In the genomic region with DNA sequence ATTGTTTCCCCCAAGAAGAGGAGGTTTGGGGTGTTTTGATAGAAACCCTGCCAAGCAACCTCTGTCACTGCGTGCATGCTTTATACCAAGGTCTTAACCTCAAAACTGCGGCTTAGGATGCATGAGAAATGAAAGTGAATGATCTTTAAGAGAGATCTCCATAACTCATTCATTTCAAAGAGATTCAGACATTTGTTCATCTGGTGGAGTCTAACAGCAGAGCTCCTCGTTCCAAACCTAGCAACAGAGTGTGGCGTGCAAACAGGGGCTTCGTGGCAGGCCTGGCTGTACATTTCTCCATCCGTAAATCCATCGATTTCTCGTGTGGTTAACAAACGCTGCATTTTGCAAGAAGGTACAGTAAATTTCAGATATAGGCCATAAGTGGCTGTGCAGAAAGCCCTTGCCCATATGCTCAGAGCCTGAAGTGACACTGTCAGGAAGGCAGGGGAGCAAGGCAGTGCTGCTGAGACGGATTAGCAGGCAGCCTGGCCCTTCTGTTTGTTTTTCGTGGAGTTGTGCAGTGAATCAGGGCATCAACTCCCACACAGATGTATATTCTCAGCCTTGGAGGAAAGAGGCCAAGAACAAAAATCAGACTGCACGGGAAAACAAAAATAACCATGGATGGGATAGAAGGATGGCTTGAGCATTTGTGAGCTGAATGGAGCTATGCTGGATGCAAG, we compare ENCODE assay signal across 8 mouse cellular contexts.
DNase-seq lines count a peak whose midpoint lies in the region; ATAC-seq lines count a peak whose summit lies in the region.

No protein-coding gene starts in this region.

- ATAC-seq in CD4-positive, CD25-positive, alpha-beta regulatory T cell, adult 4 months = no peak

- intact Hi-C loops in left cerebral cortex, postnatal 36 days (cut with DNase I) = loop anchor here (5.0 kb wide), 2 partner anchors 91 to 169 kb away; no protein-coding TSS in a partner anchor

- DNase-seq in embryo, embryonic 10 days (ENCODE audit: low spot score) = peak; percentile 18
- DNase-seq in embryo, embryonic 11 days = no peak
- DNase-seq in 3134 (ENCODE audit: extremely low read depth, insufficient read length, low spot score) = peak; percentile 1
- DNase-seq in frontal cortex, adult 2 months (ENCODE audit: extremely low spot score in 1 of 2, low spot score in 1 of 2) = peak; percentile 65 to 80
- DNase-seq in left cerebral cortex, postnatal 36 days (ENCODE audit: low spot score in 2 of 2) = peak; percentile 64 to 72
- no peak for DNase-seq in adrenal gland, postnatal 25 days
- no peak for DNase-seq in MN1 (ENCODE audit: low spot score)

Comparison
In these comparisons a context has a peak if more than half of its experiments do, and no peak if none do; other contexts are left out.
1. DNase-seq: peak in embryo, embryonic 10 days (single experiment), 3134 (single experiment), frontal cortex, adult 2 months (2 of 2) and left cerebral cortex, postnatal 36 days (2 of 2); none in embryo, embryonic 11 days (single experiment), adrenal gland, postnatal 25 days (single experiment) and MN1 (single experiment).